Mouse (Mus musculus) liver, embryonic 13.5 days (tissue): ENCODE measurements around the gene Chrdl2. TPM values are rescaled to one million over a fixed set of nuclear protein-coding genes. Genes with fewer than 3 reads are reported as not detected.
"Not testable (repeated sequence)": the region's sequence is repeated elsewhere in the genome, so short reads cannot be mapped to it uniquely, and the experiment has no call there.

ENCODE experiments used
- ATAC-seq: fragments of 200-750 bp; cut with Nextera tagmentation; 2 replicates; pipeline ENCODE4 v1.8.0; 2017; ENCODE audit warnings: low read depth, mild to moderate bottlenecking, moderate number of reproducible peaks, moderate library complexity
- DNase-seq: peaks from one replicate; pipeline ENCODE4 v3.0.0; 2022
- H3K27ac ChIP-seq: fragments of 300-500 bp; sonication (generic); 2 replicates; pipeline ENCODE4 v1.5.1; 2015; ENCODE audit warnings: moderate library complexity, mild to moderate bottlenecking, inconsistent platforms
- H3K27me3 ChIP-seq: fragments of 300-500 bp; sonication (generic); 2 replicates; pipeline ENCODE4 v1.6.1; 2015; ENCODE audit warnings: mild to moderate bottlenecking, inconsistent platforms
- H3K36me3 ChIP-seq: fragments of 300-500 bp; sonication (generic); 2 replicates; pipeline ENCODE4 v1.6.1; 2015; ENCODE audit warnings: mild to moderate bottlenecking, inconsistent platforms
- H3K4me1 ChIP-seq: fragments of 300-500 bp; sonication (generic); replicated peaks from 2 replicates; pipeline ENCODE4 v1.6.1; 2015; ENCODE audit warnings: inconsistent platforms
- H3K4me2 ChIP-seq: fragments of 300-500 bp; sonication (generic); 2 replicates; pipeline ENCODE4 v1.6.1; 2015; ENCODE audit warnings: inconsistent platforms, mild to moderate bottlenecking, moderate library complexity
- H3K4me3 ChIP-seq: fragments of 300-500 bp; sonication (generic); replicated peaks from 2 replicates; pipeline ENCODE4 v1.5.1; 2015; ENCODE audit warnings: mild to moderate bottlenecking, inconsistent platforms
- H3K9ac ChIP-seq: fragments of 300-500 bp; sonication (generic); 2 replicates; pipeline ENCODE4 v1.6.1; 2015; ENCODE audit warnings: mild to moderate bottlenecking, inconsistent platforms
- H3K9me3 ChIP-seq: fragments of 300-500 bp; sonication (generic); replicated peaks from 2 replicates; pipeline ENCODE4 v1.6.1; 2016; ENCODE audit warnings: inconsistent platforms
- WGBS: fragments of 180-500 bp; shearing (Covaris S2); methylation state at CpG from one replicate; pipeline ENCODE4 v1.1.7; 2015; ENCODE audit not compliant: insufficient replicate concordance; 5-methylcytosine and 5-hydroxymethylcytosine counted together
- polyA plus RNA-seq: library from polyadenylated mRNA; unstranded; fragments of >200 nt; fragmentation: Nextera tagmentation; extraction: Ambion mirVana; gene quantifications from 2 replicates; pipeline ENCODE4 v1.2.1, GENCODE M21; 2015

Gene Chrdl2
- polyA plus RNA-seq, 1 experiment from 2014 or later: not detected

- no peaks in the 10 kb centered on the region for H3K36me3 ChIP-seq
- DNase-seq (no peak), ATAC-seq (no peak)
- H3K27me3 ChIP-seq: peaks cover 24% of the 10 kb centered on the region
- 66% methylated on average over 5 of the region's 5 CpGs for WGBS
- no peaks in the 10 kb centered on the region for H3K9me3 ChIP-seq
- no peak overlapping the region for H3K4me3 ChIP-seq
- H3K4me2 ChIP-seq: no peak overlapping the region
- H3K4me1 ChIP-seq: no peaks in the 10 kb centered on the region
- H3K27ac ChIP-seq: no peak overlapping the region
- no peak overlapping the region for H3K9ac ChIP-seq
Measured at GRCm38 (mm10) chr7:100043096-100043495, 37.1 kb downstream of the Chrdl2 start.

DNA sequence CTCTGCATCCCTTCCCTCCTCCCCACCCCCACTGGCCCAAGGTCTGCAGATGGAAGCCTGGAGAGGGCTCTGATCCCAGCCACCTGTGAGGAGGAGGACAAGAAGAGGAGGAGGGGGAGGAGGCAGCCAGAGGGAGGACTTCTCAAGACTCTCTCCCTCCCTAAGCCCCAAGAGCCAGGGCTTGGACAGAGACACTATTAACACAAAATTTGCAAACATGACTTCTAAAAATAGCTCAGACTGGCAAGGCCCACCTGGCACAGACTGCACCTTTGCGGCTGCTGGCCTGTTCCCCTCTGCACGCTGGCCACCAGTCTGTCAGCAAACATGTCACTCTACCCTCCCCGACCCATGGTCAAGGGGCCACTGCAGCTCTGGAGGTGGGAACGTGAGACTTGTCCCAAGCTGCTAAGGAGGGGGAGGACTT is 37.6 kb downstream of the Chrdl2 start:
- Histone ChIP-seq H3K27me3 (peaks cover 24% of the 10 kb centered on the region), H3K4me2 (no peak overlapping the region), H3K9ac (no peak overlapping the region), H3K27ac (no peak overlapping the region), H3K36me3 (no peaks in the 10 kb centered on the region), H3K9me3 (no peaks in the 10 kb centered on the region), H3K4me3 (no peak overlapping the region), H3K4me1 (no peaks in the 10 kb centered on the region)
- 35% methylated on average over 4 of the region's 4 CpGs for WGBS
- DNase-seq: no peak
- no peak for ATAC-seq

DNA sequence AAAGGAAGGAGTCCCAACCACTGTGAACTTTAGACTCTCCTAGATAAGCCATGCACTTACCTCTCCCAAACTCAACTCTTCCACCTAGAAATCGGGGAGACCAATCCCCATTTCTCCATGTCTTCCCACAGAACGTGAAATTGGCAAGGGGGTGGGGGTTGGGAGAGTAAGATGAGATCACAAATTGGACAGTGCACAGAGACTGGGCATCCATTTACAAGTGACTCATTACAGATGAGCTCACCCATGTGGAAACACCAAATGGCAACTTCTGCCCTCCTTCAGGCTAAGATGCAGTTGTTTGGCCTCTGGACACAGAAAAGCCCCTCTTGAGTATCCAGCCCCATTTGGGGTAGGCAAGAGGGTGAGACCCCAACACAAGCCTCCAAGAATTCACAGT is 40.5 kb downstream of the Chrdl2 start:
- H3K27ac ChIP-seq: no peak overlapping the region
- DNase-seq (no peak), ATAC-seq (no peak)
- WGBS: 40% methylated on average over 2 of the region's 2 CpGs
- no peak overlapping the region for H3K4me3 ChIP-seq
- H3K27me3 ChIP-seq: peaks cover 24% of the 10 kb centered on the region
- no peak overlapping the region for H3K9ac ChIP-seq
- H3K9me3 ChIP-seq: no peaks in the 10 kb centered on the region
- H3K4me1 ChIP-seq: no peaks in the 10 kb centered on the region
- H3K36me3 ChIP-seq: no peaks in the 10 kb centered on the region
- no peak overlapping the region for H3K4me2 ChIP-seq

DNA sequence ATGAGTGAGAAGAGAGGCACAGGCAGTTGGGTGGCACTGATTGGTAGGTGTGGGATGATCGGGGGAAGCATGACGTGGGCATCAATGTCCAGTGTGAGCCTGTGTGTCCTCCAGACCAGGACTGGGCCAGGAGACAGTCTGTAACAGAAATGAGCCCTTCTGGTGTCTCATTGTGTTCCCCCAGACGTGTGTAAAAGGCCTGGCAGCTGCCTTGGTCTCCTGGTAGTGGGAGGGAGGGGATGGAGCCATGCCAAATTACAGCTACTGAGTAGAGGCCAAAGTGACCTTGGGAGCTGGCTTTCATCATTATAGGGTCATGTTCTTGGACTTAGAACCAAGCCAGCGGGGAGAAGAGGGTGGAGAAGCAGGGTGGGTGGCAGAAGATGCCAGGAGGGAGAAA is 45.9 kb downstream of the Chrdl2 start:
- Histone ChIP-seq H3K27me3 (no peaks in the 10 kb centered on the region), H3K4me2 (no peak overlapping the region), H3K4me3 (no peak overlapping the region), H3K9ac (no peak overlapping the region), H3K4me1 (no peaks in the 10 kb centered on the region), H3K9me3 (no peaks in the 10 kb centered on the region), H3K36me3 (no peaks in the 10 kb centered on the region), H3K27ac (no peak overlapping the region)
- DNase-seq: no peak
- 43% methylated on average over 4 of the region's 4 CpGs for WGBS
- ATAC-seq: no peak

DNA sequence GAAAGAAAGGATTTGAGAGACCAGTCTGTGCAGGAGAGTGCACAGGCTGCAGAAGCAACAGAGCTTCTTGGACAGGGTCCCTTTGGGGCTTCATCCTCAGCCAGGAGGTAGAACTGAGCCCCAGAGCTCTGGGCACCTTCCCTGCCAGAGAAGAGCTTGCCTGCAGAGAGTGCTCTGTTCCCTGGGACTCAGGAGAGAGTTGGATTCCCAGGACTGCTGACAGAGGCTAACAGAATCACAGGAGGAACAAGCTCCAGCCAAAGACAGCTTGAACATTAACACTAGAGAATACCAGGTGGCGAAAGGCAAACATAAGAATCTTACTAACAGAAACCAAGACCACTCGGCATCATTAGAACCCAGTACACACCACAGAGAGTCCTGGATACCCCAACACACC is 47.0 kb downstream of the Chrdl2 start:
- H3K27ac ChIP-seq, H3K4me1 ChIP-seq, H3K4me2 ChIP-seq, H3K4me3 ChIP-seq, H3K9ac ChIP-seq, H3K9me3 ChIP-seq, H3K27me3 ChIP-seq, H3K36me3 ChIP-seq, ATAC-seq, DNase-seq: not testable (repeated sequence)
- 65% methylated on average over 2 of the region's 2 CpGs for WGBS

DNA sequence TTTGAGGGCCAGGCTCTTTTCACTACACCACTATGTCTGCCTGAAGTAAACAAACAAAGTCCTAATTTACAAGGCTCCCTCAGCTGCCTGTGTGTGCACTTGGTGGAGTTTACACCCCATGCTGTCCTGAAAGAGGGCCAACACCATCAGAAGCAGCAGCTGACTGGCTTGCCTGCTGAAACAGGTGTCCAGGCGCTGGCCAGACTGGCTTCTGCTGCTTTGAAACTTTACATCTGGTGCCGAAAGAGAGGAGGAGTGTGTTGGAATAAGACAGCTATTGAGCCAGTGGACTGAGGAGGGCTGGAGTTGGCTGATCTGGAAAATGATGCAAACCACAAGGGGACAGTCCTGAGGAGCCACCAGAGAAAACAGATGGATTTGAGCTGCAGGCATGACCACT is 68.0 kb downstream of the Chrdl2 start:
- Histone ChIP-seq H3K9me3 (no peaks in the 10 kb centered on the region), H3K27me3 (no peaks in the 10 kb centered on the region), H3K4me3 (no peak overlapping the region), H3K4me1 (no peaks in the 10 kb centered on the region), H3K27ac (no peak overlapping the region), H3K36me3 (peaks cover 10% of the 10 kb centered on the region; the same call in 1 of the 2 replicates), H3K9ac (no peak overlapping the region), H3K4me2 (no peak overlapping the region)
- ATAC-seq: no peak
- WGBS: 76% methylated on average over 2 of the region's 2 CpGs
- no peak for DNase-seq

GRCm38 (mm10) chr7:100076296-100076695 is 70.3 kb downstream of the Chrdl2 start:
- no peak overlapping the region for H3K27ac ChIP-seq
- no peaks in the 10 kb centered on the region for H3K9me3 ChIP-seq
- 72% methylated on average over 5 of the region's 5 CpGs for WGBS
- DNase-seq (no peak), ATAC-seq (no peak)
- H3K27me3 ChIP-seq: no peaks in the 10 kb centered on the region
- no peak overlapping the region for H3K4me3 ChIP-seq
- H3K36me3 ChIP-seq: peaks cover 23% of the 10 kb centered on the region
- no peak overlapping the region for H3K4me2 ChIP-seq
- H3K9ac ChIP-seq: no peak overlapping the region
- H3K4me1 ChIP-seq: no peaks in the 10 kb centered on the region

- DNase-seq (no peak), ATAC-seq (no peak)
- Histone ChIP-seq H3K4me2 (no peak overlapping the region), H3K9me3 (no peaks in the 10 kb centered on the region), H3K4me3 (no peak overlapping the region), H3K9ac (no peak overlapping the region), H3K27ac (no peak overlapping the region), H3K36me3 (peaks cover 31% of the 10 kb centered on the region), H3K27me3 (no peaks in the 10 kb centered on the region), H3K4me1 (no peaks in the 10 kb centered on the region)
- 70% methylated on average over 4 of the region's 4 CpGs for WGBS
Measured at GRCm38 (mm10) chr7:100077071-100077470, 71.1 kb downstream of the Chrdl2 start.

DNA sequence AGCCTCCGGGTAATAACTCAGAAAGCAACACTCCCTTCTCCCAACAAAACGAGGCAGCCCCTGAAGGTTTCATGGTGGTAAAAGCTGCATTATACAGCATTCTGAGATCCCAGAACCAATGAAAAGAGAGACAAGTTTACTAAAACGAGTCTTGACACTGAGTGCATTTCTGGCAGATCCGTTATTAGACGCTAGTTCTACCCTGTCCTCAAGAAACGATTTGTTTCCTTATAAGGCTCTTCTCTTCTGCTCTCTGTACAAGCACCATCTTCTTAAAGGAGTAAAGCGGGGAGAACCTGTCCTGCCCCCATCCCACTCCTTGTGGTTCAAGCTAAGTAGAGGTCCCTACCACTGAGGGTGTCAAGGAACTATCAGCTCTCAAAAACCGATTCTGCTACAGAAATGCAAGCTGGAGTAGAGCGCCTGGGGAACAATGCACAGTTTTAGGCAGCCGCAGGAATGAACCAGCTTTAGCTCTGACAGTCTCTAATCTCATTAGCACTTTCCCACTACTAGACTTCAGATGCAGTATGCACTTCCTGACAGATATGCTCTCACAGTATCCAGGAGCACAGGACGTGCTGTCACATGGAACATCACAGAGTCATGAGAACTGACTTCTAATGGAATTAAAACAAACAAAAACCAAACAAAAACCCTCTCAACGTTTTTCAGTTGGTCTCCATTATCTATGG is 74.3 kb downstream of the Chrdl2 start:
- ATAC-seq: no peak

GRCm38 (mm10) chr7:100082836-100083235 is 76.9 kb downstream of the Chrdl2 start:
- DNase-seq (no peak), ATAC-seq (no peak)
- Histone ChIP-seq H3K27ac (no peak overlapping the region), H3K9ac (no peak overlapping the region), H3K4me3 (no peak overlapping the region), H3K27me3 (no peaks in the 10 kb centered on the region), H3K4me2 (no peak overlapping the region), H3K9me3 (no peaks in the 10 kb centered on the region), H3K36me3 (peaks cover 89% of the 10 kb centered on the region), H3K4me1 (no peaks in the 10 kb centered on the region)
- WGBS: 85% methylated on average over 6 of the region's 6 CpGs

More for the DNA sequence above, 74.3 kb downstream of the Chrdl2 start:
- H3K4me1 ChIP-seq: no peaks in the 10 kb centered on the region
- DNase-seq: no peak
- H3K4me3 ChIP-seq: no peak overlapping the region
- WGBS: 73% methylated on average over 12 of the region's 12 CpGs
- no peak overlapping the region for H3K9ac ChIP-seq
- H3K4me2 ChIP-seq: no peak overlapping the region
- H3K27me3 ChIP-seq: no peaks in the 10 kb centered on the region
- no peaks in the 10 kb centered on the region for H3K9me3 ChIP-seq
- H3K27ac ChIP-seq: no peak overlapping the region
- H3K36me3 ChIP-seq: peaks cover 63% of the 10 kb centered on the region

DNA sequence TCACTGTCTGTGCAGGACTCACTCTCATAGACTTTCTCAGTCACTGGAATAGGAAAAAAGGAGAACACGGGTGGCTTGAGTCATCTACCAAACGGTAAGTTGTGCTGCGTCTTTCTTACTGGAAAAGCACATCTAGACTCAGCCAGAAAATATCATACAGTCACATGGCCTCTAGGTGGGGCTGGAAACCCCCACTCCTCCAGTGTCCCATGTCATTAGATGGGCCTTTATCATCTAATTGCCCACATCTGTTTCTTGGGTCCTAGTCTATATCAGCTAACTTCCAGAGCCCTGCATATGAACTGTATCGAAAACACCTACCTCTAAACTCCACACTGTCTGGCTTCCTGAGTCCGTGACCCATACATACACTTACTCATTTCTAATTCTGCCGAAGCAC is 77.8 kb downstream of the Chrdl2 start:
- Histone ChIP-seq H3K4me1 (no peaks in the 10 kb centered on the region), H3K27me3 (no peaks in the 10 kb centered on the region), H3K4me3 (no peak overlapping the region), H3K4me2 (no peak overlapping the region), H3K9me3 (no peaks in the 10 kb centered on the region), H3K27ac (no peak overlapping the region), H3K9ac (no peak overlapping the region), H3K36me3 (peaks cover 87% of the 10 kb centered on the region)
- DNase-seq (no peak), ATAC-seq (no peak)
- 86% methylated on average over 6 of the region's 6 CpGs for WGBS
